Mouse (Mus musculus) stomach, embryonic 15.5 days (tissue): ENCODE data around the gene Duoxa1. TPM values are rescaled to one million over a fixed set of nuclear protein-coding genes. Genes with fewer than 3 reads are reported as not detected.

Source experiments
- ATAC-seq: fragments of 200-750 bp; cut with Nextera tagmentation; 2 replicates; pipeline ENCODE4 v1.8.0; 2017; ENCODE audit warnings: low read depth, moderate number of reproducible peaks, moderate TSS enrichment; ENCODE audit not compliant: insufficient read depth, low FRiP score
- H3K27ac ChIP-seq: fragments of 300-500 bp; sonication (generic); 2 replicates; pipeline ENCODE4 v1.5.1; 2015; ENCODE audit warnings: mild to moderate bottlenecking, inconsistent platforms
- H3K27me3 ChIP-seq: fragments of 300-500 bp; sonication (generic); replicated peaks from 2 replicates; pipeline ENCODE4 v1.6.1; 2015; ENCODE audit warnings: inconsistent platforms
- H3K36me3 ChIP-seq: fragments of 300-500 bp; sonication (generic); 2 replicates; pipeline ENCODE4 v1.6.1; 2015; ENCODE audit warnings: inconsistent platforms
- H3K4me1 ChIP-seq: fragments of 300-500 bp; sonication (generic); 2 replicates; pipeline ENCODE4 v1.6.1; 2015; ENCODE audit warnings: inconsistent platforms
- H3K4me2 ChIP-seq: fragments of 300-500 bp; sonication (generic); 2 replicates; pipeline ENCODE4 v1.6.1; 2015; ENCODE audit warnings: mild to moderate bottlenecking, inconsistent platforms
- H3K4me3 ChIP-seq: fragments of 300-500 bp; sonication (generic); replicated peaks from 2 replicates; pipeline ENCODE4 v1.5.1; 2015; ENCODE audit warnings: inconsistent platforms
- H3K9ac ChIP-seq: fragments of 300-500 bp; sonication (generic); 2 replicates; pipeline ENCODE4 v1.6.1; 2015; ENCODE audit warnings: inconsistent platforms
- H3K9me3 ChIP-seq: fragments of 300-500 bp; sonication (generic); 2 replicates; pipeline ENCODE4 v1.6.1; 2016; ENCODE audit warnings: inconsistent platforms
- WGBS: fragments of 180-500 bp; shearing (Covaris S2); methylation state at CpG from one replicate; pipeline ENCODE4 v1.1.7; 2015; 5-methylcytosine and 5-hydroxymethylcytosine counted together
- polyA plus RNA-seq: library from polyadenylated mRNA; unstranded; fragments of >200 nt; fragmentation: Nextera tagmentation; extraction: Ambion mirVana; gene quantifications from 2 replicates; pipeline ENCODE4 v1.2.1, GENCODE M21; 2015

Duoxa1 gene
- polyA plus RNA-seq, 1 experiment from 2014 or later: 6.1 TPM

DNA sequence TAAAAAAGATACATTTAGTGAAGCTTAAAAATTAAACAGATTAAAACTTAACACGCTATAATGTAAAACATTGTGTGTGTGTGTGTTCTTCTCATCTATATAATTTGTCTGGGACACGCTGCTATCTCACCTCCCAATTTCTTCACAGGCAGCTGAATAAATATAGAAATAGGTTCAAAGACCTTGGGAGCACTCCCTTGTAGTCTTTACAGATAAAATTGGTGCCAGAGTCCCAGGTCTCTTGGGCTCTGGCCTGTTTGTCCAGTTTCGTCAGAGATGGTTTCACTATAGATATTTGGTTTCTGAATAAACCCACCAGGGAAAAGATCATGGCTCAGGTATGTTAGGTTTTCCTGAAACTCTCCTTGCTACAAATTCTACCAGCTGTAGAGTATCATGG is 34.8 kb downstream of the Duoxa1 start:
- no peak overlapping the region for H3K4me3 ChIP-seq
- 67% methylated on average over 3 of the region's 3 CpGs for WGBS
- H3K4me1 ChIP-seq: no peaks in the 10 kb centered on the region
- ATAC-seq: no peak
- H3K36me3 ChIP-seq: no peaks in the 10 kb centered on the region
- no peak overlapping the region for H3K4me2 ChIP-seq
- H3K9me3 ChIP-seq: no peaks in the 10 kb centered on the region
- H3K27ac ChIP-seq: no peak overlapping the region
- no peaks in the 10 kb centered on the region for H3K27me3 ChIP-seq
- H3K9ac ChIP-seq: no peak overlapping the region

DNA sequence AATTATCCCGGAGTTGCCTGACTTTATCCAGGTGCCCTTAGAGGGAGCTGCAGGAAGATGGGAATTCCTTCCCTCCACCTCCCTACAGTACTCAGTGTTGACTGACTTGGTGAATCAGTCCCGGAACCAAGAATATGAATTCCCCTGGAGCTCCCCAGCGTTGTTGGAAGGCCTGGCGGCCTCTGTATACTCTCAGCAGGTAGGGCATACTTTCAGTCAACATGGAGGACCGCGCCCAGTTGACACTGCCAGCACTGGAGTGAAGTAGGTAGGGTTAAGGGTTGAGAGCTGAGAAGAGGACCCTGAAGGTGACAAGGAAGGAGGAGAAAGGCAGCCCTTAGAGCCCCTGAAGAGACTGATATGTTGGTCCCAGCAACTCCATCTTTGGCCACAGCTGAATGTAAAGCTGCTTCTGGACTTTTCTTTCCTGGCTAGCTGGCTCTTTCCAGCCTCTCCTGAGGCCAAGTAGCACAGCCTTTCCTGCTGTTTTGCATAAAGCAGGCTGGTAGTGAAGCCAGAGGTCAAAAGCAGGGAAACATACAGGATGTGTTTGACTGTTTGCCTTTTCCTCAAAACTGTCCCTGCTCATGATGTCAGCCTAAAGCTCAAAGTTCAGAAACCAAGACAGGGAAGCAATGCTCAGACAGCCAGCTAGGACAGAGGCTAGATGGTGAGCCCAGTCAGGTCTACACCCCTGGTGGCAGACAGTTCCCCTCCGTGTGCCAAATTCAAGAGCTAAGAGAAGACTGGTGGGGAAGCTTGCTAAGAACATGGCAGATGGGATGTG is 46.9 kb downstream of the Duoxa1 start:
- Histone ChIP-seq H3K9me3 (no peaks in the 10 kb centered on the region), H3K4me1 (no peaks in the 10 kb centered on the region), H3K4me3 (no peak overlapping the region), H3K27ac (peak overlapping the region; percentile 59), H3K9ac (no peak overlapping the region), H3K27me3 (no peaks in the 10 kb centered on the region), H3K4me2 (no peak overlapping the region), H3K36me3 (no peaks in the 10 kb centered on the region)
- WGBS: 82% methylated on average over 7 of the region's 7 CpGs
- peak; percentile 86 for ATAC-seq

DNA sequence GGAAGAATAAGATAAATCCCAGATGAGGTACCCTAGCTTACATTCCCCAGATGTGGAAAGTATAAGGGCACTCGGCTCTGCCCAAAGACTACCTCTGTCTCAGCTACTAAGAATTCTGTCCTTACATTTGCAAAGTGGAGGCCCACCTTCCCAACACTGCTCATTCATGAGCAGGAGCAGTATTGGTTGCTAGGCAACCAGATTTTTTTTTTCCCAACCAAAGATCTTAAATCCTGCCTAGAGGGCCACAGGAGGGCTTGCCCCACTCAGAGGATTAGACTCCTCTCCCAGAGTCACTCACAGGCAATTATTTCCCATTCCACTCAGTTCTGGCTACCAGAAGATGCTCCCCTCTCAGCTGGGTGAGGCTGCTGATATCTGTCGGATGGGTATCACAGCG is 48.8 kb downstream of the Duoxa1 start:
- Histone ChIP-seq H3K4me1 (no peaks in the 10 kb centered on the region), H3K9me3 (no peaks in the 10 kb centered on the region), H3K4me3 (no peak overlapping the region), H3K9ac (no peak overlapping the region), H3K36me3 (no peaks in the 10 kb centered on the region), H3K4me2 (no peak overlapping the region), H3K27ac (no peak overlapping the region), H3K27me3 (no peaks in the 10 kb centered on the region)
- ATAC-seq: no peak
- WGBS: 73% methylated on average over 3 of the region's 3 CpGs

GRCm38 (mm10) chr2:122260729-122261128 is 52.8 kb downstream of the Duoxa1 start:
- no peak overlapping the region for H3K9ac ChIP-seq
- 0 out of 2 replicates have a peak, but pooled peaks have one; percentile 48 for ATAC-seq
- no peak overlapping the region for H3K4me2 ChIP-seq

GRCm38 (mm10) chr2:122255997-122256396 is 57.5 kb downstream of the Duoxa1 start:
- no peak for ATAC-seq
- WGBS: 90% methylated on average over 5 of the region's 5 CpGs
- Histone ChIP-seq H3K4me2 (no peak overlapping the region), H3K9ac (no peak overlapping the region), H3K4me1 (no peaks in the 10 kb centered on the region), H3K36me3 (no peaks in the 10 kb centered on the region), H3K27ac (no peak overlapping the region), H3K4me3 (no peak overlapping the region), H3K27me3 (no peaks in the 10 kb centered on the region), H3K9me3 (no peaks in the 10 kb centered on the region)

More at GRCm38 (mm10) chr2:122260729-122261128, 52.8 kb downstream of the Duoxa1 start:
- Histone ChIP-seq H3K36me3 (no peaks in the 10 kb centered on the region), H3K27ac (no peak overlapping the region; the same call in 1 of the 2 replicates), H3K4me1 (no peaks in the 10 kb centered on the region), H3K9me3 (no peaks in the 10 kb centered on the region), H3K27me3 (no peaks in the 10 kb centered on the region), H3K4me3 (no peak overlapping the region)
- WGBS: 74% methylated on average over 5 of the region's 5 CpGs

Other genes starting within 250 kb of the Duoxa1 start
- 7.7 and 9.9 TPM in 2 replicates for gene Spg11, start 195.3 kb downstream of the Duoxa1 start, polyA plus RNA-seq
- gene B2m, start 166.0 kb downstream of the Duoxa1 start, polyA plus RNA-seq: 338 and 449 TPM in 2 replicates
- gene Trim69, start 153.0 kb downstream of the Duoxa1 start, polyA plus RNA-seq: not detected in 2 replicates
- not detected in 2 replicates for gene Patl2, start 127.5 kb downstream of the Duoxa1 start, polyA plus RNA-seq
- not detected in 2 replicates for gene Terb2, start 127.5 kb downstream of the Duoxa1 start, polyA plus RNA-seq
- 33.8 and 49.9 TPM in 2 replicates for gene Sord, start 79.0 kb downstream of the Duoxa1 start, polyA plus RNA-seq
- gene Duox2, start 15.3 kb downstream of the Duoxa1 start, polyA plus RNA-seq: 0.15 and 0.35 TPM in 2 replicates
- 0.59 and 0.87 TPM in 2 replicates for gene Duoxa2, start 14.8 kb downstream of the Duoxa1 start, polyA plus RNA-seq
- 1.0 and 2.0 TPM in 2 replicates for gene Duox1, start 1.9 kb upstream of the Duoxa1 start, polyA plus RNA-seq
- gene Shf, start 55.4 kb upstream of the Duoxa1 start, polyA plus RNA-seq: 2.3 and 2.6 TPM in 2 replicates
- 14.3 and 20.0 TPM in 2 replicates for gene Slc28a2, start 112.7 kb upstream of the Duoxa1 start, polyA plus RNA-seq
- 0.13 and 0.14 TPM in 2 replicates for gene Gm14085, start 171.2 kb upstream of the Duoxa1 start, polyA plus RNA-seq